Mouse (Mus musculus): ENCODE results near the gene Ifnb1. TPM values are rescaled to one million over a fixed set of nuclear protein-coding genes. Genes with fewer than 3 reads are reported as not detected.

The Ifnb1 gene
- total and polyA plus RNA-seq, 3 experiments: not detected

GRCm38 (mm10) chr4:88543649-88544234, 21.2 kb upstream of the Ifnb1 start:
- Histone ChIP-seq H3K4me3 (ENCODE audit: control insufficient read depth in 1 of 2, insufficient read depth in 1 of 2, low read depth in 2 of 2, low read length in 2 of 2) (no peak overlapping the region), H3K9ac (ENCODE audit: control insufficient read depth, low read depth, low read length, poor library complexity, severe bottlenecking) (no peak overlapping the region), H3K36me3 (ENCODE audit: control insufficient read depth in 1 of 2, insufficient read depth in 2 of 2, low read length in 2 of 2) (peaks cover 0 to 2% of the 10 kb centered on the region in 2 experiments; a peak in 2 of 4 replicates), H3K27ac (ENCODE audit: control insufficient read depth, low read depth, low read length) (no peak overlapping the region), H3K9me3 (replicated peaks; ENCODE audit: insufficient read depth, low read length) (no peaks in the 10 kb centered on the region), H3K4me1 (ENCODE audit: control insufficient read depth in 1 of 2, insufficient read depth in 2 of 2, low read length in 2 of 2) (no peaks in the 10 kb centered on the region), H3K79me2 (ENCODE audit: control insufficient read depth, insufficient read depth, low read length, poor library complexity) (no peaks in the 10 kb centered on the region), H3K27me3 (ENCODE audit: control insufficient read depth in 1 of 2, insufficient read depth in 2 of 2, low read length in 2 of 2) (no peaks in the 10 kb centered on the region)
- TF ChIP-seq SIN3A (IDR thresholded peaks at IDR 0.05; ENCODE audit: low read length) (peak; percentile 39; the same call in 1 of the 2 replicates), EP300 (IDR thresholded peaks at IDR 0.05; ENCODE audit: low read depth in 1 of 2, low read length in 2 of 2) (no peak), RAD21 (IDR thresholded peaks at IDR 0.05; ENCODE audit: low read depth, low read length) (peak; percentile 99), ZC3H11A (IDR thresholded peaks at IDR 0.05; ENCODE audit: low read depth, low read length) (peak; percentile 86), SMC3 (IDR thresholded peaks at IDR 0.05; ENCODE audit: low read depth, low read length) (peak; percentile 90), HCFC1 (IDR thresholded peaks at IDR 0.05; ENCODE audit: low read depth, low read length) (no peak), CTCF (IDR thresholded peaks at IDR 0.05 in 2 of 3, conservative IDR thresholded peaks at IDR 0.05 in 1 of 3; ENCODE audit: control insufficient read depth in 1 of 3, insufficient read depth in 1 of 3, low read depth in 2 of 3, low read length in 3 of 3, poor library complexity in 1 of 3, severe bottlenecking in 1 of 3) (peak; percentile 24 to 92 (median 78); a peak in 5 of 6 replicates), GATA1 (IDR thresholded peaks at IDR 0.05; ENCODE audit: low read depth, low read length) (no peak)
- DNase-seq (ENCODE audit: low read depth, low spot score): peak; percentile 79

- Histone ChIP-seq H3K27ac (ENCODE audit: control insufficient read depth, low read depth, low read length) (no peak overlapping the region), H3K4me3 (ENCODE audit: control insufficient read depth in 1 of 2, insufficient read depth in 1 of 2, low read depth in 2 of 2, low read length in 2 of 2) (no peak overlapping the region)
- no peak for DNase-seq (ENCODE audit: low read depth, low spot score)
Measured at GRCm38 (mm10) chr4:88537328-88537727, 14.8 kb upstream of the Ifnb1 start.

GRCm38 (mm10) chr4:88536640-88537039, 14.1 kb upstream of the Ifnb1 start:
- no peaks in the 10 kb centered on the region; a peak in 1 of 4 replicates for H3K27me3 ChIP-seq (ENCODE audit: control insufficient read depth in 1 of 2, insufficient read depth in 2 of 2, low read length in 2 of 2)
- H3K4me1 ChIP-seq (ENCODE audit: control insufficient read depth in 1 of 2, insufficient read depth in 2 of 2, low read length in 2 of 2): no peaks in the 10 kb centered on the region
- H3K36me3 ChIP-seq (ENCODE audit: control insufficient read depth in 1 of 2, insufficient read depth in 2 of 2, low read length in 2 of 2): no peaks in the 10 kb centered on the region
- no peaks in the 10 kb centered on the region for H3K9me3 ChIP-seq (replicated peaks; ENCODE audit: insufficient read depth, low read length)
- no peaks in the 10 kb centered on the region for H3K79me2 ChIP-seq (ENCODE audit: control insufficient read depth, insufficient read depth, low read length, poor library complexity)
- no peak overlapping the region for H3K9ac ChIP-seq (ENCODE audit: control insufficient read depth, low read depth, low read length, poor library complexity, severe bottlenecking)
- DNase-seq (ENCODE audit: low read depth, low spot score): no peak
- no peak overlapping the region for H3K4me3 ChIP-seq (ENCODE audit: control insufficient read depth in 1 of 2, insufficient read depth in 1 of 2, low read depth in 2 of 2, low read length in 2 of 2)
- no peak for TF ChIP-seq JUND (IDR thresholded peaks at IDR 0.05; ENCODE audit: low read depth, low read length)
- H3K27ac ChIP-seq (ENCODE audit: control insufficient read depth, low read depth, low read length): no peak overlapping the region

More at GRCm38 (mm10) chr4:88537328-88537727, 14.8 kb upstream of the Ifnb1 start:
- Histone ChIP-seq H3K9me3 (replicated peaks; ENCODE audit: insufficient read depth, low read length) (no peaks in the 10 kb centered on the region), H3K36me3 (ENCODE audit: control insufficient read depth in 1 of 2, insufficient read depth in 2 of 2, low read length in 2 of 2) (no peaks in the 10 kb centered on the region), H3K79me2 (ENCODE audit: control insufficient read depth, insufficient read depth, low read length, poor library complexity) (no peaks in the 10 kb centered on the region), H3K4me1 (ENCODE audit: control insufficient read depth in 1 of 2, insufficient read depth in 2 of 2, low read length in 2 of 2) (no peaks in the 10 kb centered on the region), H3K9ac (ENCODE audit: control insufficient read depth, low read depth, low read length, poor library complexity, severe bottlenecking) (no peak overlapping the region), H3K27me3 (ENCODE audit: control insufficient read depth in 1 of 2, insufficient read depth in 2 of 2, low read length in 2 of 2) (no peaks in the 10 kb centered on the region; a peak in 1 of 4 replicates)
- TF ChIP-seq NRF1 (IDR thresholded peaks at IDR 0.05; ENCODE audit: insufficient read depth, low read depth, low read length, poor library complexity, severe bottlenecking) (no peak), CTCF (IDR thresholded peaks at IDR 0.05 in 2 of 3, conservative IDR thresholded peaks at IDR 0.05 in 1 of 3; ENCODE audit: control insufficient read depth in 1 of 3, insufficient read depth in 1 of 3, low read depth in 2 of 3, low read length in 3 of 3, poor library complexity in 1 of 3, severe bottlenecking in 1 of 3) (no peak), POLR2AphosphoS5 (IDR thresholded peaks at IDR 0.05; ENCODE audit: borderline replicate concordance, low read depth, low read length) (no peak), MYC (IDR thresholded peaks at IDR 0.05; ENCODE audit: low read depth, low read length) (no peak), RCOR1 (IDR thresholded peaks at IDR 0.05; ENCODE audit: low read depth, low read length) (no peak), HCFC1 (IDR thresholded peaks at IDR 0.05; ENCODE audit: low read depth, low read length) (no peak), RAD21 (IDR thresholded peaks at IDR 0.05; ENCODE audit: low read depth, low read length) (no peak), POLR2A (IDR thresholded peaks at IDR 0.05; ENCODE audit: control insufficient read depth in 1 of 2, insufficient read depth in 1 of 2, low read depth in 1 of 2, low read length in 2 of 2, poor library complexity in 1 of 2) (no peak), POLR2AphosphoS2 (IDR thresholded peaks at IDR 0.05; ENCODE audit: low read length) (no peak), KAT2A (conservative IDR thresholded peaks at IDR 0.05; ENCODE audit: low read depth, low read length) (no peak), UBTF (IDR thresholded peaks at IDR 0.05; ENCODE audit: borderline replicate concordance, insufficient read depth, low read depth, low read length) (no peak), MYB (IDR thresholded peaks at IDR 0.05; ENCODE audit: low read depth, low read length) (no peak), ETS1 (IDR thresholded peaks at IDR 0.05; ENCODE audit: low read depth, low read length) (no peak), ZC3H11A (IDR thresholded peaks at IDR 0.05; ENCODE audit: low read depth, low read length) (no peak)

Measured in MEL (cell line).